Mouse (Mus musculus): Measurements from ENCODE around the gene Dap. TPM values are rescaled to one million over a fixed set of nuclear protein-coding genes. Genes with fewer than 3 reads are reported as not detected.
A peak's percentile ranks its signal among the peaks of the same experiment; 100 is the strongest.

Gene Dap
- polyA plus RNA-seq, 1 experiment from 2014 or later = 32.9 TPM

- H3K27ac ChIP-seq (replicated peaks) = peak overlapping the region; percentile 92
- no peaks in the 10 kb centered on the region for H3K27me3 ChIP-seq (ENCODE audit: low read depth, poor library complexity, severe bottlenecking)
- 52% methylated on average over 13 of the region's 13 CpGs for WGBS
- H3K9me3 ChIP-seq (replicated peaks) = no peaks in the 10 kb centered on the region
- peak overlapping the region; percentile 79 for H3K4me3 ChIP-seq
- peaks cover 13% of the 10 kb centered on the region for H3K4me1 ChIP-seq
- H3K36me3 ChIP-seq = no peaks in the 10 kb centered on the region
- no peak for DNase-seq (ENCODE audit: low spot score)
These were observed 910 bp downstream of the Dap start for GRCm38 (mm10) chr15:31224806-31225642.

- Histone ChIP-seq H3K4me3 (no peak overlapping the region), H3K4me1 (peaks cover 13% of the 10 kb centered on the region), H3K27me3 (ENCODE audit: low read depth, poor library complexity, severe bottlenecking) (no peaks in the 10 kb centered on the region), H3K27ac (replicated peaks) (no peak overlapping the region), H3K9me3 (replicated peaks) (no peaks in the 10 kb centered on the region), H3K36me3 (no peaks in the 10 kb centered on the region)
- DNase-seq (ENCODE audit: low spot score) = no peak
- WGBS = 92% methylated on average over 4 of the region's 4 CpGs
These were observed 1.7 kb downstream of the Dap start for GRCm38 (mm10) chr15:31225643-31226325.

- Histone ChIP-seq H3K4me1 (peaks cover 13% of the 10 kb centered on the region), H3K27ac (replicated peaks) (no peak overlapping the region), H3K36me3 (no peaks in the 10 kb centered on the region), H3K4me3 (no peak overlapping the region), H3K27me3 (ENCODE audit: low read depth, poor library complexity, severe bottlenecking) (no peaks in the 10 kb centered on the region), H3K9me3 (replicated peaks) (no peaks in the 10 kb centered on the region)
- WGBS = 79% methylated on average over 6 of the region's 6 CpGs
- no peak for DNase-seq (ENCODE audit: low spot score)
These were observed 2.4 kb downstream of the Dap start for GRCm38 (mm10) chr15:31226464-31226863.

- DNase-seq (ENCODE audit: low spot score) = no peak
- no peaks in the 10 kb centered on the region for H3K27me3 ChIP-seq (ENCODE audit: low read depth, poor library complexity, severe bottlenecking)
These were observed 3.7 kb downstream of the Dap start for GRCm38 (mm10) chr15:31227793-31228192.

GRCm38 (mm10) chr15:31233006-31233405 lies 8.9 kb downstream of the Dap start:
- Histone ChIP-seq H3K27ac (replicated peaks) (no peak overlapping the region), H3K4me3 (no peak overlapping the region), H3K9me3 (replicated peaks) (no peaks in the 10 kb centered on the region), H3K4me1 (no peaks in the 10 kb centered on the region), H3K36me3 (no peaks in the 10 kb centered on the region), H3K27me3 (ENCODE audit: low read depth, poor library complexity, severe bottlenecking) (no peaks in the 10 kb centered on the region)
- no peak for DNase-seq (ENCODE audit: low spot score)
- 97% methylated on average over 1 of the region's 1 CpGs for WGBS

More at GRCm38 (mm10) chr15:31227793-31228192, 3.7 kb downstream of the Dap start:
- 93% methylated on average over 8 of the region's 8 CpGs for WGBS
- Histone ChIP-seq H3K36me3 (no peaks in the 10 kb centered on the region), H3K27ac (replicated peaks) (no peak overlapping the region), H3K9me3 (replicated peaks) (no peaks in the 10 kb centered on the region), H3K4me1 (peaks cover 13% of the 10 kb centered on the region), H3K4me3 (no peak overlapping the region)

GRCm38 (mm10) chr15:31235794-31236548 lies 11.9 kb downstream of the Dap start:
- H3K9me3 ChIP-seq (replicated peaks) = no peaks in the 10 kb centered on the region

GRCm38 (mm10) chr15:31236549-31236907 lies 12.4 kb downstream of the Dap start:
- 93% methylated on average over 9 of the region's 9 CpGs for WGBS
- no peak for DNase-seq (ENCODE audit: low spot score)
- Histone ChIP-seq H3K27ac (replicated peaks) (no peak overlapping the region), H3K27me3 (ENCODE audit: low read depth, poor library complexity, severe bottlenecking) (no peaks in the 10 kb centered on the region), H3K36me3 (no peaks in the 10 kb centered on the region), H3K4me1 (no peaks in the 10 kb centered on the region), H3K9me3 (replicated peaks) (no peaks in the 10 kb centered on the region), H3K4me3 (no peak overlapping the region)

More at GRCm38 (mm10) chr15:31235794-31236548, 11.9 kb downstream of the Dap start:
- 94% methylated on average over 9 of the region's 9 CpGs for WGBS
- Histone ChIP-seq H3K27ac (replicated peaks) (no peak overlapping the region), H3K4me3 (no peak overlapping the region), H3K27me3 (ENCODE audit: low read depth, poor library complexity, severe bottlenecking) (no peaks in the 10 kb centered on the region), H3K4me1 (no peaks in the 10 kb centered on the region), H3K36me3 (no peaks in the 10 kb centered on the region)
- no peak for DNase-seq (ENCODE audit: low spot score)

GRCm38 (mm10) chr15:31237368-31237767 lies 13.3 kb downstream of the Dap start:
- H3K27me3 ChIP-seq (ENCODE audit: low read depth, poor library complexity, severe bottlenecking) = no peaks in the 10 kb centered on the region
- no peak overlapping the region for H3K4me3 ChIP-seq
- no peak for DNase-seq (ENCODE audit: low spot score)
- H3K36me3 ChIP-seq = peaks cover 6% of the 10 kb centered on the region
- no peak overlapping the region for H3K27ac ChIP-seq (replicated peaks)
- H3K4me1 ChIP-seq = no peaks in the 10 kb centered on the region
- WGBS = 91% methylated on average over 11 of the region's 11 CpGs
- H3K9me3 ChIP-seq (replicated peaks) = peaks cover 5% of the 10 kb centered on the region; the same call in 1 of the 2 replicates

- WGBS = 87% methylated on average over 5 of the region's 5 CpGs
- H3K27me3 ChIP-seq (ENCODE audit: low read depth, poor library complexity, severe bottlenecking) = no peaks in the 10 kb centered on the region
- H3K36me3 ChIP-seq = peaks cover 6% of the 10 kb centered on the region
- H3K4me1 ChIP-seq = no peaks in the 10 kb centered on the region
- no peak for DNase-seq (ENCODE audit: low spot score)
- H3K9me3 ChIP-seq (replicated peaks) = peaks cover 5% of the 10 kb centered on the region; the same call in 1 of the 2 replicates
- H3K4me3 ChIP-seq = no peak overlapping the region
- H3K27ac ChIP-seq (replicated peaks) = no peak overlapping the region
These were observed 13.8 kb downstream of the Dap start for GRCm38 (mm10) chr15:31237898-31238297.

GRCm38 (mm10) chr15:31238611-31239010 lies 14.5 kb downstream of the Dap start:
- WGBS = 85% methylated on average over 11 of the region's 11 CpGs
- Histone ChIP-seq H3K9me3 (replicated peaks) (peaks cover 5% of the 10 kb centered on the region; the same call in 1 of the 2 replicates), H3K27me3 (ENCODE audit: low read depth, poor library complexity, severe bottlenecking) (no peaks in the 10 kb centered on the region), H3K36me3 (peaks cover 6% of the 10 kb centered on the region), H3K4me1 (no peaks in the 10 kb centered on the region), H3K4me3 (no peak overlapping the region), H3K27ac (replicated peaks) (no peak overlapping the region)
- DNase-seq (ENCODE audit: low spot score) = no peak

GRCm38 (mm10) chr15:31239713-31240112 lies 15.6 kb downstream of the Dap start:
- Histone ChIP-seq H3K4me3 (no peak overlapping the region), H3K4me1 (no peaks in the 10 kb centered on the region), H3K9me3 (replicated peaks) (peaks cover 5% of the 10 kb centered on the region; the same call in 1 of the 2 replicates), H3K27me3 (ENCODE audit: low read depth, poor library complexity, severe bottlenecking) (no peaks in the 10 kb centered on the region), H3K36me3 (peaks cover 6% of the 10 kb centered on the region), H3K27ac (replicated peaks) (no peak overlapping the region)
- DNase-seq (ENCODE audit: low spot score) = no peak
- 88% methylated on average over 13 of the region's 13 CpGs for WGBS

- no peak overlapping the region for H3K4me3 ChIP-seq
- no peak overlapping the region for H3K27ac ChIP-seq (replicated peaks)
- no peak for DNase-seq (ENCODE audit: low spot score)
- WGBS = 96% methylated on average over 4 of the region's 4 CpGs
- H3K27me3 ChIP-seq (ENCODE audit: low read depth, poor library complexity, severe bottlenecking) = no peaks in the 10 kb centered on the region
- H3K9me3 ChIP-seq (replicated peaks) = peaks cover 5% of the 10 kb centered on the region; the same call in 1 of the 2 replicates
- H3K36me3 ChIP-seq = peaks cover 6% of the 10 kb centered on the region
- H3K4me1 ChIP-seq = no peaks in the 10 kb centered on the region
These were observed 16.1 kb downstream of the Dap start for GRCm38 (mm10) chr15:31240181-31240580.

All from midbrain, embryonic 10.5 days (tissue).